Mouse (Mus musculus) mesoderm, embryonic 11.5 days (tissue): Measurements from ENCODE around the gene Calu.
"Not testable (repeated sequence)": the region's sequence is repeated elsewhere in the genome, so short reads cannot be mapped to it uniquely, and the experiment has no call there.

Experiments used
- DNase-seq: peaks from one replicate; pipeline ENCODE4 v3.0.0-alpha.2; 2012; ENCODE audit warnings: low read depth, low spot score

Gene Calu

GRCm38 (mm10) chr6:29347665-29348370 is at the start of gene Calu:
TSS of gene Calu (plus strand) at chr6:29348069.
- DNase-seq: peak; percentile 99

GRCm38 (mm10) chr6:29299112-29299511 is 48.8 kb upstream of the Calu start:
- DNase-seq: no peak

GRCm38 (mm10) chr6:29303251-29303650 is 44.6 kb upstream of the Calu start:
- DNase-seq: no peak

GRCm38 (mm10) chr6:29303726-29304125 is 44.1 kb upstream of the Calu start:
- no peak for DNase-seq

- DNase-seq: no peak
Observed at GRCm38 (mm10) chr6:29305462-29305861, 42.4 kb upstream of the Calu start.

- no peak for DNase-seq
Observed at GRCm38 (mm10) chr6:29308846-29309605, 38.8 kb upstream of the Calu start.

- DNase-seq: no peak
Observed at GRCm38 (mm10) chr6:29313690-29314202, 34.1 kb upstream of the Calu start.

GRCm38 (mm10) chr6:29317286-29317685 is 30.6 kb upstream of the Calu start:
- DNase-seq: no peak

- no peak for DNase-seq
Observed at GRCm38 (mm10) chr6:29317941-29318340, 29.9 kb upstream of the Calu start.

- DNase-seq: peak; percentile 54
Observed at GRCm38 (mm10) chr6:29318879-29319278, 29.0 kb upstream of the Calu start, which contains the start of gene Fam71f1. TSS of gene Fam71f1 (plus strand) at chr6:29319140.

GRCm38 (mm10) chr6:29321586-29321985 is 26.3 kb upstream of the Calu start:
- no peak for DNase-seq

- DNase-seq: no peak
Observed at GRCm38 (mm10) chr6:29322147-29322546, 25.7 kb upstream of the Calu start.

GRCm38 (mm10) chr6:29322735-29323134 is 25.1 kb upstream of the Calu start:
- no peak for DNase-seq

GRCm38 (mm10) chr6:29326961-29327360 is 20.9 kb upstream of the Calu start:
- no peak for DNase-seq

- DNase-seq: no peak
Observed at GRCm38 (mm10) chr6:29329514-29329913, 18.4 kb upstream of the Calu start.

- DNase-seq: not testable (repeated sequence)
Observed at GRCm38 (mm10) chr6:29346512-29346911, 1.4 kb upstream of the Calu start.

GRCm38 (mm10) chr6:29347189-29347588 is 680 bp upstream of the Calu start:
- no peak for DNase-seq

GRCm38 (mm10) chr6:29348371-29348724 is 479 bp downstream of the Calu start:
- DNase-seq: no peak

- DNase-seq: peak; percentile 29
Observed at GRCm38 (mm10) chr6:29351613-29352012, 3.7 kb downstream of the Calu start.

- no peak for DNase-seq
Observed at GRCm38 (mm10) chr6:29352816-29353215, 4.9 kb downstream of the Calu start.

GRCm38 (mm10) chr6:29359386-29359785 is 11.5 kb downstream of the Calu start:
- no peak for DNase-seq

- DNase-seq: no peak
Observed at GRCm38 (mm10) chr6:29360211-29360610, 12.3 kb downstream of the Calu start.
